Mouse (Mus musculus): ENCODE data around the gene Pak1.

Gene Pak1

DNA sequence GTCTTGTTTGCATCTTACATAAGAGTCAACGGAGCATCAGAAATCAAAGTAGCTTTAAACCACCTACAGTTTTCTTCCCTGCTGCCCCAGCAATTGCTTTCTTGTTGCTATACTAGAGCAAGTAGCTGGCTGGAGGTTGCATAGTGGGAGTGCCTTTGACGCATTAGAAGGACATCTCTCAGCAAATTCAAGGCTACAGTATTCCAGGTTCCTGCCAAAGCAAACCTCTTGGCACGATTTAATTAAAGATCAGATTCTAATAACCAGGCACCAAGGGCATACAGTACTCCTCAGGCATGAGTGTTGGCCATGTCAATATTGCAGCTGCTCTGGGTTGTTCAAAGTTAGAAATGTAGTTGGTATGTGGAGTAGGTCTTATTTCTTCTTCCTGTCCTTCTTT is 62.0 kb downstream of the Pak1 start:
- DNase-seq (ENCODE audit: low spot score) = no peak

DNA sequence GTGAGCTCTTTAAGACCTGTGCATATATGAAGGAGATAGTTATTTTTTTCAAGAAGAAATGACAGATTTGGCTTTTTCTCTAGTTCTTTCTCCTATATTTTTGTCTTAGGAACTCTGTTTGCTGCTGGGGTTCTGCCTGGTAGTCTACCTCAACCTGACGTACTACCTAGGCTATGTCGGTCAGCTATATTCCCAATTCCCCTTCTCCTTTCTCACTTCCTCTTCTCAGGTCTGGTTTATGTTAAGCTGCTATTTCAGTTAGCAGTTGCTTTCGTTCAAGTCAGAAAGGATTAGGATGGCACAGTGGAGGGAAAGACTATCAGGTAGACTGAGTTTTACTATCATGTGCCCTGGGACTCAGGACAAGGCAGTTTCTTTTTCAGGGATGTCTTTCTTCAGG is 75.2 kb downstream of the Pak1 start:
- no peak for DNase-seq (ENCODE audit: low spot score)

DNA sequence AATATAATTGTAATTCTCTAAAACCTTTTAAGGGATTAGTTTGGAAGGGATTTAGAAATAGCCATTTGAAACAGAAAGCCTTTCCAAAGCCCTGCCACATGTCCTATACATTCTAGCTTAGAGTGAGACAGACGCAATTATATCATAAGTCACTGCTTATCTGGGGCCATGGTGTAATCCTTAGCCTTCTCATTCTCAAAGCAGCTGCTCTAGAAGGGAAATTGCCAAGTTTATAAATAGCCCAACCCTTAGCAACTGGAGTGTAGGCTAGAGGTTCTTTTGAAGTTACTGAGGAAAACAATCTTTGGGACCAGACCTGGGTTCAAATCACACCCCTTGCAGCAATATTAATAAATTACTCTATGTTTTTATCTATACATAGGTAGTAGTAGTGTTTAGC is 76.2 kb downstream of the Pak1 start:
- DNase-seq (ENCODE audit: low spot score) = no peak

DNA sequence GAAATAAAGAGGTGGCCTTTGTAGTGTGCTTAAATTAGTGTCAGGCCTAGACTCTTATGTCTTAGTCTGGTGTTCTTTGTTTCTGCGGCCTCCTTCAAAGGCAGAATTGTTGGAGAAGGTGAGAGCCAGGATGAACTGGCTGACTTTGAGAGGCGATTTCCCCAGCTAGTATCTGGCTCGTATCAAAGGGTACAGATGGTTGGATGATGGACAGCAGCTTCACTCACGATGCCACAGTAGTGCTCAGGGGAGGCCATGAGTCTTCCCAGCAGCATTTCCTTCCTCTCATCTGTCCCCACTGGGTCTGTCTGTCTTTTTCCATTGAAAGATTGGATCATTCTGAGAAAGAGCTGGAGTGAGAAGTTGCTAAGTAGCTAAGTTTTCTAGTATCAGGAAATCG is 79.5 kb downstream of the Pak1 start:
- no peak for DNase-seq (ENCODE audit: low spot score)

DNA sequence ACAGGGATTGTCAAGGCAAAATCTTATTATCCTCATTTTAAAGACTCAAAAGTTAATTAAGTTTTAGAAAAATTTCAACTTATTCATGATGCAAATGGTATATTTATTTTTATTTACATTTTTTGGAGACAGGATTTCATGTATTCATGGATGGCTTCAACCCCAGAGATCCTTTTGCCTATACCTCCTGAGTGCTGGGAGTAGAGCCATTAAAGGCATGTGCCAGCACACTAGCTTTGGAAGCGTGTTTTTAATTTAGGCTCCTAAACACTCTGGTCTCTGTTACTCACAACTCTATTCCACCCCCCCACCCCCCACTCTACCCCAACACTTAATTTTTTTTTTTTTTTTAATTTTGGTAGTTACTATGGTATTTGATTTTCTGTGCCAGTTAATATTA is 80.4 kb downstream of the Pak1 start:
- no peak for DNase-seq (ENCODE audit: low spot score)

DNA sequence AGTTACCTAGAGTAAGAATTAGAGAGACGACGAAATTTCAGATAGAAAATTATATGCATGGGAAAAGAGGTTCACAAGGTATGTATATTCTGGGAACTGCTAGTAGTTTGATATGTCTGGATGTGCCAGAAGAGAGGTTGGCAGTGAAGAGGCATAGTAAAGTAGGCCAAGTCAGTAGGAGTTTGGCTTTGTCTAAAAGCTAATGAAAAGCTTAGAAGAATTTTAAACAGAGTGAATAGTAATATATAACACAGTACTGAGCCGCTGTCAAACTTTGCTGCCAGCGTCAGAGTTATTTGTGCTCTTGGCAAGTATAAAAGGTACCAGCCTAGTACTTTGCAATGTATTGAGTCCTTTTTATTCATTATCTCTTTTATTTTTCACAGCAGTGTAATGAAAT is 84.1 kb downstream of the Pak1 start:
- DNase-seq (ENCODE audit: low spot score) = no peak

DNA sequence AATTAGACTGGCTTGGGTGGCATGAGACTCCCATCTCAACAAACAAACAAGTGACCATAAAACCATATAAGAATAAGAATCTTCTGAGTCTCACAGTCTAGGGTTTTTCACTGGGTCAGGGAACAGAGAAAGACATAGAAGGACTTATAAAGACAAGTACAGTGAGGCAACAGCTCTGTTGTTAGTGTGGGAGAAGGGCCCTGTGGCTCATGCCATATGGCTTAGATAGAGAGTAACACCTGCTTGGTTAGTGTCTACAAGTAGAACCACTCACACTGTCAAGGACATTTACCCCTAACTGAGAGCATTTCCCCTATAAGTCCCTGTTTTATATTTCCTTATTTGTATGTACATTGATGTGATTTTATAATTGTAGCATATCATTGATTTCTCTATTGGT is 85.0 kb downstream of the Pak1 start:
- no peak for DNase-seq (ENCODE audit: low spot score)

DNA sequence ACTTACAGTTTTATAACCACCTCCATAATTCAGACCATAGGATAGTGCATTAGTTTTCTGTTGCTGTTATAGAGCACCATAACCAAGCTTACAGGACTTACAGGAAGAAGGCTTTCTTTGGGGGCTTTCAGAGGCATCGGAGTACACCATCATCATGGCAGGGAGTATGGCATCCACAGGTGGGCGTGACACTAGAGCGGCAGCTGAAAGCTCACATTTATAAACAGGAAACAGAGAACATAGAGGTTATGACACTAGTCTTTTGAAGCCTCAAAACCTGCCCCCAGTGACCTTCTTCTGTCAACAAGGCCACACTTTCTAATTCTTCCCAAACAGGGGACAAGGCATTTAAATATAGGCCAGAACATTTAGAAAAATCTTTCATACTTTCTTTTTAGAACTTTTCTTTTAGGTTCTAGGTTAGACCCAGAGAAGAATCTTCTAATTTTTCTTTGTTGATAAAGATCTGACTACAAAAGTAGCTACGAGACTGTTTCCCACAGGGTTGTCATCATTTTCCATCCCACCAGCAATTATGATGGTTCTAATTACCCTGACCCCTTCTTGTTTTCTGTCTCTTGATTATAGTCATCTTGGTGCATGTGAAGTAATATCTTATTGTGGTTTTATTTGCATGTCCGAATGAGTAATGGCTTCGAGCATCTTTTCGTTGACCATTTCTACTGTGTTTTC is 89.7 kb downstream of the Pak1 start:
- DNase-seq (ENCODE audit: low spot score) = no peak

DNA sequence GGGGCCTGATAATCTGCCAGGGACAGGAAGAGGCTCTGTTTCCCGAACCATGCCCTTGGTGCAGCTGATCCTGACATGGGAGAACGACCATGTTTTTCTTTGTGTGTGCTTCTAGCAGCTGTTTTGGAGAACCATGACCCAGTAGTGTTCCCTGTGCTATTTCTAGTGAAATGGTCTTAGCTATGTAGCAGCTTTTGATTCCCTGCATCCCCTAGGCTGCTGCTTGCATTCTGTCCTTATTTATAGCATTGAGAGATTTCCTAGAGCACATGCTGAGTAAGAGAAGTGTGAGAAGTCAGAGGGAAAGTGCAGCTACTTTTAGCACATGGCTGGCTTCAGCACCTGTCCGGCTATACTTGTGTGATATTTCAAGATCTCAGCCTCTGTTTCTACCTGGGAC is 123.3 kb downstream of the Pak1 start:
- no peak for DNase-seq (ENCODE audit: low spot score)

DNA sequence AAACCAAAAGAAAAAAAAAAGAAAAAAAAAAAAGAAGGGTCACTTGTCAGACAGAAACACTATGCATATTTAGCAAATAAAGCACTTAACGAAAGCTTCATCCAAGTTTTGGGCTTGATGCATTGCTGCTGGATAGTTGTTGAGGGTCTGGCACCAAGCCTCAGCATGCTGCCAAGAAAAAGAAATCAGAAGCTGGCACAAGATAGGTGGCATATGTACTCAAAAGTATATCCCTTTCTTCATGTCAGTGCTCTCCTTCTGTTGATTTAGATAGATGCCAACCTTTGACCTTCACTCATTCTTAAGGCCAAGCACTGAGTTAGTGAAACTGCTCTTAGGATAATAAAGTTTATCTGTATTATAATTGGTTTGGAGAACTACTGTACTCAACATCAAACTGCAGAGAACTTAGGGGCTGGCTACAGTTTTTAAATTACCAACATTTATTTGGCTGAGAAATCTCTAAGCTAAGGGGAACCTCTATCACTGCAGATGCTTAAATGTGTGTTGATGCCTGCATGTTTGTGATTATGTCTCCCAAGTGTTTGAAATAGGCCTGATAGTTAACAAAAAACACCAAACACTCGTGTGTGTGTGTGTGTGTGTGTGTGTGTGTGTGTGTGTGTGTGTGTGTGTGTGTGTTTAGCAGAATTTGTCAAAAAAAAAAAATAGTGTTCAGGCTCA is 126.6 kb downstream of the Pak1 start:
- DNase-seq (ENCODE audit: low spot score) = no peak

DNA sequence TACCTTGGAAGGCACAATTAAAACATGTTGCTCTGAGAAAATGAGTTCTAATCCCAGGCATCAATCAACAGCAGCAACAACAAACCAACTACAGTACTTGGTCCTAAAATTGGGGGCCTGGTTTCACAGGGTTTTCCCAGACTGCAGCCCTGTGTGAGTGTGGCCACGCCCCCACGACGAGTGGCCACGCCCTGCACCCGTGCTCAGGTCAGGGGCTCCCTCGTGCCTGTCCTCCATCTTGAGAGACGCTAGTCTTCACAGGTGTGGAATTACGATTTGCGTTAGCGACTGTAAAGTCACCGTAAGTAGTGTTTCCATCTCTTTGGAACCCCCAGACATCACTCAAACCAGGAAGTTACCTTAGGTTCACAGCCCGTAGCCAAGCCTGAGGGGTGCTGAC is 131.4 kb downstream of the Pak1 start, which contains the start of gene Gdpd4:
Gene Gdpd4 (plus strand): TSS at position 214 of the 400 bp plus-strand sequence.
- no peak for DNase-seq (ENCODE audit: low spot score)

DNA sequence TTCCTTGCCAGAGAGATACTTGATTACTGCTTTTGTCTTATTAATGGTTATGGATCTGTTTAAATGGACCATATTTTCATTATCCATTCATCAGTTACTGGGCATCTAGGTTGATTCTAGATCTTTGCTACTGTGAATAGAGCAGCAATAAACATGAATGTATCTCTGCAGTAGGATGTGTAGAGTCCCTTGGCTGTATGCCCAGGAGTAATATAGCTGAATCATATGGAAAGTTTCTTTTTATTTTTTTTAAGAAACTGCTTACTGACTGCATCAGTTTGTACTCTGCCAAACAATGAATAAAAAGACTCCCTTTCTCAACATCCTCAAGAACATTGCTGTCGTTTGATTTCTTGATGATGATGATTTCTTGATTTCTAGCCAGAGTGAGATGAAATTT is 137.5 kb downstream of the Pak1 start:
- no peak for DNase-seq (ENCODE audit: low spot score)

DNA sequence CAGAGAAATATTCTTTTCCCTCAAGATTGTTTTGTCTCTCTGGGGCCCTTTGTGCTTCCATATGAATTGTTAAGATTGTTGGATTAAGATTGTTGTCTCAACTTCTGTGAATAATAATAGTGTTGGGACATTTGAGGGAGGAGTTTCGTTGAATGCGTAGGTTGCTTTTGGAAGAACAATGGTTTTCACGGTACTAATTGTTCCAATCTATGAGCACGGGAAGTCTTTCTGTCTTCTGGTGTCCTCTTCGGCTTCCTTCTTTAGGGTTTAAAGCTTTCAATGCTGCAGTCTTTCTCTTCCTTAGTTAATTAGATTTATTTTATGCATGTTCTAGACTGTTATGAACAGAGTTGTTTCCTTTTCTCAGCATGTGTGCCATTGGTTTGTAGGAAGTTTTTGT is 138.6 kb downstream of the Pak1 start:
- DNase-seq (ENCODE audit: low spot score) = no peak

DNA sequence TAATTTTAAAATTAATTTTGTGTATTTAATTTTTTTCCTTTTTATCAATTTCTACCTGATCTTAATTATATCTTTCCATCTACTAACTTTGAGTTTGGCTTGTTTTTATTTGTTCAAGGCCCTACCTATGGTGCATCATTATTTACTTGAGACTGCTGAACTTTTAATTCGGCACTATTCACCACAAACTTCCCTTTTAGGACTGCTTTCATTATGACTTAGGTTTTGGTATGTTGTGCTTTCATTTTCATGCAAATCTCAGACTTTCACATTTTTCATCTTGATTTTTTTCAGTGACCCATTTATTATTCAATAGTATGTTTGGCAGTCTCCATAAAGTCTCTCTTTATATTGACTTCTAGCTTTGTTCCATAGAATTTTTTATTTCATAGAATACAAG is 156.1 kb downstream of the Pak1 start:
- DNase-seq (ENCODE audit: low spot score) = no peak

Data from ovary, postnatal 14 days (tissue).